Mouse (Mus musculus) embryonic facial prominence, embryonic 11.5 days (tissue): ENCODE results near the gene N4bp1. TPM values are rescaled to one million over a fixed set of nuclear protein-coding genes. Genes with fewer than 3 reads are reported as not detected.

Experiments used
- ATAC-seq: fragments of 200-750 bp; cut with Nextera tagmentation; replicated peaks from 2 replicates; pipeline ENCODE4 v1.8.0; 2017; ENCODE audit warnings: low read depth; ENCODE audit not compliant: insufficient number of reproducible peaks, low FRiP score, low TSS enrichment
- DNase-seq: peaks from one replicate; pipeline ENCODE4 v3.0.0-alpha.2; 2015; ENCODE audit warnings: low spot score
- H3K27ac ChIP-seq: fragments of 300-500 bp; sonication (generic); replicated peaks from 2 replicates; pipeline ENCODE4 v1.5.1; 2014; ENCODE audit warnings: mild to moderate bottlenecking, low read depth, low read length, control low read depth
- H3K27me3 ChIP-seq: fragments of 300-500 bp; sonication (generic); 2 replicates; pipeline ENCODE4 v1.6.1; 2014; ENCODE audit warnings: mild to moderate bottlenecking, low read length, moderate library complexity, mixed read lengths; ENCODE audit not compliant: control insufficient read depth, insufficient read depth
- H3K36me3 ChIP-seq: fragments of 300-500 bp; sonication (generic); replicated peaks from 2 replicates; pipeline ENCODE4 v1.6.1; 2014; ENCODE audit warnings: low read depth, mild to moderate bottlenecking, low read length, moderate library complexity, mixed read lengths; ENCODE audit not compliant: control insufficient read depth, insufficient read depth
- H3K4me1 ChIP-seq: fragments of 300-500 bp; sonication (generic); 2 replicates; pipeline ENCODE4 v1.6.1; 2014; ENCODE audit warnings: low read length, mixed read lengths; ENCODE audit not compliant: control insufficient read depth, insufficient read depth
- H3K4me2 ChIP-seq: fragments of 300-500 bp; sonication (generic); 2 replicates; pipeline ENCODE4 v1.6.1; 2014; ENCODE audit warnings: low read depth, mild to moderate bottlenecking, control low read depth, low read length, moderate library complexity
- H3K4me3 ChIP-seq: fragments of 300-500 bp; sonication (generic); 2 replicates; pipeline ENCODE4 v1.5.1; 2014; ENCODE audit warnings: low read depth, low read length, control low read depth
- H3K9ac ChIP-seq: fragments of 300-500 bp; sonication (generic); replicated peaks from 2 replicates; pipeline ENCODE4 v1.6.1; 2014; ENCODE audit warnings: mild to moderate bottlenecking, control low read depth, low read length
- H3K9me3 ChIP-seq: fragments of 300-500 bp; sonication (generic); replicated peaks from 2 replicates; pipeline ENCODE4 v1.6.1; 2016; ENCODE audit warnings: mild to moderate bottlenecking, low read length, inconsistent platforms, mixed read lengths; ENCODE audit not compliant: control insufficient read depth
- WGBS: fragments of 180-500 bp; shearing (Covaris S2); extraction: QIAGEN DNeasy Blood & Tissue Kit; methylation state at CpG from one replicate; pipeline ENCODE4 v1.1.7; 2014; 5-methylcytosine and 5-hydroxymethylcytosine counted together
- polyA plus RNA-seq: library from polyadenylated mRNA; unstranded; fragments of >200 nt; fragmentation: Nextera tagmentation; extraction: Ambion mirVana; gene quantifications from 2 replicates; pipeline ENCODE4 v1.2.1, GENCODE M21; 2014

The N4bp1 gene
- polyA plus RNA-seq, 1 experiment from 2014 or later = 11.2 TPM

DNA sequence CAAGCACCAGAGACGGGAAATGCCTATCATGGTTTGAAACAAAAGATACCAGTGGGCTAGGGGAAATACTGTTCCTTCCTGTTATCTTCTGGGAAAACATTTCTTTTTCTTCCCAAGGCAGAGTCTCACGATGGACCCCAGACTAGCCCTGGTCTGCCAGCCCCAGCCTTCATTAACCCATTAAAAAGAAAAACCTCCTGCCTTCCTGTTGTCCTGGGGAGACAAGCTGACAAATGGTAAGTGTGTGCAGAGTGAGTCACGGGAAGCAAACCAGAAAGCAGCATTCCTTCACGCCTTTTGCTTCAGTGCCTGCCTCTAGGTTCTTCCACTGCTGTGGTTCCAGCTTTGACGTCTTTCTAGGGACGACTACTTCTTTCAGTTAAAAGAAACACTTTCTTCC lies 83.1 kb downstream of the N4bp1 start:
- no peaks in the 10 kb centered on the region for H3K36me3 ChIP-seq
- no peak overlapping the region for H3K9ac ChIP-seq
- no peak overlapping the region for H3K4me2 ChIP-seq
- no peaks in the 10 kb centered on the region for H3K9me3 ChIP-seq
- WGBS = 58% methylated on average over 6 of the region's 6 CpGs
- H3K27ac ChIP-seq = no peak overlapping the region
- no peaks in the 10 kb centered on the region for H3K4me1 ChIP-seq
- no peak overlapping the region for H3K4me3 ChIP-seq
- H3K27me3 ChIP-seq = no peaks in the 10 kb centered on the region
- ATAC-seq = no peak
- DNase-seq = no peak

DNA sequence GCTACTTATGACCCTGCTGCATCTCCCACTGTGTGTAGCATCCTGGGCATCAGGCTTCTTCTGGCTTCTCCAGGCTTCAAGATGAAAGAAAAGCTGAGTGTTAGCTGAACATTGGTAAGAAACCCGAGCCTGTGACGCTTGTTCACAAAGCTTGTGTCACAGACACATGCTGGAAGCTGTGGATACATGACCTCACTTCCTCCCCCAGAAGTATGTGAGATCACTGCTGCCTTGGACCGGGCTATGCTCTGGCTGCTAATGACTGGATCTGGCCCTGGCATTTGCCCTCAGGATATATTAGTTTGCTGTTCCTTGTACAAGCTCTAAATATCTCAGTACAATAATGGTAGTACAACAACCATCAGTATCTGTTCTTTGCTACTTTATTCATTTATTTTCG lies 84.1 kb downstream of the N4bp1 start:
- no peaks in the 10 kb centered on the region for H3K36me3 ChIP-seq
- no peak overlapping the region for H3K4me2 ChIP-seq
- H3K9me3 ChIP-seq = no peaks in the 10 kb centered on the region
- DNase-seq (peak; percentile 24), ATAC-seq (no peak)
- H3K4me3 ChIP-seq = no peak overlapping the region
- WGBS = 43% methylated on average over 4 of the region's 4 CpGs
- H3K27me3 ChIP-seq = no peaks in the 10 kb centered on the region
- H3K9ac ChIP-seq = no peak overlapping the region
- H3K27ac ChIP-seq = no peak overlapping the region
- H3K4me1 ChIP-seq = no peaks in the 10 kb centered on the region

DNA sequence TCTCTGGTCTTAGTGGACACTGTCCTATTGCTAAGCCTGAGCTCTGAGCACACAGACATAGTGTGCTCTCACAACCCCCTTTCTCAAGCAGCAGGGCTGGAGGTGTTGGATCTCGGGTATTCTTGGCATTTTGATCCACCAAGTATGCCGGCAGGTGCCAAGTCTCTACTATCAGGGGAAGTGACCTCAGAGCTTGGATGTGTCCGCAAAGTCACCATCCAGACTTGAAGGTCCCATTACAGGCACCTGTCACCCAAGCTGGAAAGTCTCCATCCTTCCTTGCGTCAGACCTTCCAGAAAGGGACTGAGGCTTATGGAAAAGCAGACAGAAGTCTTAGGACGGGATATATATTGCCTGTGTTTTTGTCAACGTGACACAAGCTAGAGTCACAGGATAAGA lies 86.9 kb downstream of the N4bp1 start:
- Histone ChIP-seq H3K4me2 (no peak overlapping the region), H3K27me3 (no peaks in the 10 kb centered on the region)

DNA sequence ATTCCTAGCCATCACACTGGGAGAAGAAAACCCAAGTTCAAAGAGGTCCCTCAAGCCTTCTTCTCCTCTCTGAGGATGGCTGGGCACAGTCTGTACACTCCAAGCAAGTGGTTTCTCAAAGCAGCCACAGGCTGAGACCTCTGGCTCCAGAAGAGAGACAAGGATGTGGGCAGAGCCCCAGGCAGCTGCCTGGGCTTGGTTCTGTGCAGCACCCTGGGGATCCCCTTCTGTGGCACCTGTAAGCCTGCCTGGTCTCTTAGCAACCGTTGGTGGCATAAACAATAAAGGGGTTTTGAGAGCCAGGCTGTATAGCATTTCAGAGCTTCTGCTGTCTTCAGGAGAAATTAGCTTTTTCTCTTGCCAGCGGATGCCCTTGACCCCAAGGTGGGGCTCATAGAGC lies 87.4 kb downstream of the N4bp1 start:
- Histone ChIP-seq H3K4me3 (no peak overlapping the region), H3K9me3 (no peaks in the 10 kb centered on the region), H3K36me3 (no peaks in the 10 kb centered on the region), H3K4me1 (no peaks in the 10 kb centered on the region), H3K9ac (no peak overlapping the region), H3K27ac (no peak overlapping the region), H3K4me2 (no peak overlapping the region), H3K27me3 (no peaks in the 10 kb centered on the region)
- 71% methylated on average over 2 of the region's 2 CpGs for WGBS
- no peak for DNase-seq
- no peak for ATAC-seq

More for the DNA sequence above, 86.9 kb downstream of the N4bp1 start:
- H3K4me3 ChIP-seq = no peak overlapping the region
- DNase-seq (no peak), ATAC-seq (no peak)
- H3K27ac ChIP-seq = no peak overlapping the region
- no peak overlapping the region for H3K9ac ChIP-seq
- H3K9me3 ChIP-seq = no peaks in the 10 kb centered on the region
- H3K36me3 ChIP-seq = no peaks in the 10 kb centered on the region
- H3K4me1 ChIP-seq = no peaks in the 10 kb centered on the region
- 86% methylated on average over 6 of the region's 6 CpGs for WGBS

DNA sequence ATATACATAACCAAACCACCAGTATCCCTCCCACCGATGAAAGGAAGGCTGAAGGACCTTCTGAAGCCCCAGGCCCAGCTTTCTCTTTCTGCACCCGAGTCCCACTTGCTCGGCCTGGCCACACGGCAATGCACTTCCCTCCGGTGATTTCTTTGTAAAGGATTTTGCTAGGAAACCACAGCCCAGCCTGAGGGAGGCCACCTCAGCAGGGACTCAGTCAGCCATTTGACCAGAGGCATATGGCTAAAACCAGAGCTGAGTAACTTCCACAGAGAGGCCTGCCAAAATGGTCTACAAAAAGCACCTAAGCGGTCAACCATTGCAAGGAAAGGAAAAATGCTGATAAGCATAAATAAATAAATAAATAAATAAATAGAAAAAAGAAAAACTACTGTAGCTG lies 90.3 kb downstream of the N4bp1 start:
- H3K27me3 ChIP-seq = no peaks in the 10 kb centered on the region
- no peak overlapping the region for H3K9ac ChIP-seq
- DNase-seq = no peak
- H3K4me1 ChIP-seq = no peaks in the 10 kb centered on the region
- no peak overlapping the region for H3K4me3 ChIP-seq
- no peaks in the 10 kb centered on the region for H3K9me3 ChIP-seq
- H3K4me2 ChIP-seq = no peak overlapping the region
- no peaks in the 10 kb centered on the region for H3K36me3 ChIP-seq
- no peak for ATAC-seq
- 54% methylated on average over 6 of the region's 6 CpGs for WGBS
- H3K27ac ChIP-seq = no peak overlapping the region

DNA sequence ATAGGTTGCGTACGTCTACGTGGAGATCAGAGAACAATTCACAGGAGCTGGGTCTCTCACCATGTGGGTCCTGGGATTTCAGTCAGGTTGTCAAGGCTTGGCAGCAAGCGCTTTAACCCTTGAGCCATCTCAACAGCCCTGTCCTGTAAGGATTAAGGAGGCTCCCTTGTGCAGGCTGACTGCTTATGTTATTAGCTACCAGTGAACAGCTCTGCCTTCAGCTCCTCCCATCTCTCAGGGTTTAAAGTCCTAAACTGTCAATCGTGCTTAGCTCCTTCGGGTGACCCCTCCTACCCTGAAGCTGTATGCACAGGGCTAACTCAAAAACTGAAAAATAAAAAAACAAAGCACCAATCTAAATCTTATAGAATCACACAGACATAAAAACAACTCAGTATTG lies 93.5 kb downstream of the N4bp1 start:
- H3K36me3 ChIP-seq = no peaks in the 10 kb centered on the region
- no peak overlapping the region for H3K9ac ChIP-seq
- H3K4me1 ChIP-seq = no peaks in the 10 kb centered on the region
- WGBS = 78% methylated on average over 6 of the region's 6 CpGs
- H3K9me3 ChIP-seq = no peaks in the 10 kb centered on the region
- DNase-seq = no peak
- no peaks in the 10 kb centered on the region for H3K27me3 ChIP-seq
- H3K4me3 ChIP-seq = no peak overlapping the region
- no peak overlapping the region for H3K27ac ChIP-seq
- ATAC-seq = no peak
- no peak overlapping the region for H3K4me2 ChIP-seq

DNA sequence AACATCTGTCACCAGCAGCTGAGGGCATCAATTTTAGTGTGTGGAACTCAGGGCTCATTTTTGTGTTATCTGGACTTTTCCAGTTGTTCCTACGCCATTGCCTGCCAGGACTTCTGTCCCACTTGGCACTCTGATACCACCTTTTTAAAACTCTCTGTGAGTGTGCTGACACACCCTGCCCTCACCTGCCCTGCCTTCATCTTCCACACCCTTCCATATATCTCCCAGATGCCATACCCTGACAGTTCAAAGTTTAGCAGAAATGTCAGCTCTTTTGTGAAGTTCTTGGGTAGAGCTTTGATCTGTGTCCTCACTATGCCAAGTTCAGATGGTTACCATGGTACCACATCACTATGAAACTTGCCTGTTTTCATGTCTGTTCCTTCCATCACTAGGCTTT lies 95.5 kb downstream of the N4bp1 start:
- H3K4me3 ChIP-seq = no peak overlapping the region
- 94% methylated on average over 1 of the region's 1 CpGs for WGBS
- ATAC-seq = no peak
- DNase-seq = no peak
- no peaks in the 10 kb centered on the region for H3K4me1 ChIP-seq
- no peaks in the 10 kb centered on the region for H3K27me3 ChIP-seq
- no peak overlapping the region for H3K4me2 ChIP-seq
- H3K36me3 ChIP-seq = no peaks in the 10 kb centered on the region
- no peak overlapping the region for H3K27ac ChIP-seq
- H3K9me3 ChIP-seq = no peaks in the 10 kb centered on the region
- H3K9ac ChIP-seq = no peak overlapping the region

DNA sequence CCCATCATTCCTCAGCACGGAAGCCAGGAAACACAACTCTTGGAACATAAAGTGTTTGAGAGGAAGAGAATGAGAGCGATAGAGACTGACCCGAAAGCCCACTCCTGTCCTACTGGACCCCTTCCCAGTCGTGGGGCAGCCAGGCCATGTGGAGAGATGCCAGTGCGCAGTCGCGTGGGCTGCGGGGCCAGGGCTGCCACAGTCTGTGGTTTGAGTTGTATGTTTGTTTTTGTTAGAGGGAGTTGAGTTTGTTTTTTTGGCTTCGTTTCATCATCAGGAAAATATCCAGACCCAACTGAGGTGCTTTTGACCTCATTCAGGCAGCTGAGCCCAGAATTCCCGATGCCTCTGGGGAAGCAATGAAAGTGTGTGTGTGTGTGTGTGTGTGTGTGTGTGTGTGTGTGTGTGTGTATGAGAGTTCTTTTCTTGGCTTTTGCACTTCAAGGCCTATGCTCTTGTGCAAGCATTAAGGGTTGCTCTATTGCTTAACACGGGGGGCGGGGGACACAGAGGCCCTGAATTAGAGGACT lies 97.1 kb downstream of the N4bp1 start:
- DNase-seq (peak; percentile 11), ATAC-seq (no peak)

More for the DNA sequence above, 97.1 kb downstream of the N4bp1 start:
- no peak overlapping the region for H3K4me3 ChIP-seq
- no peaks in the 10 kb centered on the region for H3K4me1 ChIP-seq
- WGBS = 64% methylated on average over 12 of the region's 12 CpGs
- H3K9ac ChIP-seq = no peak overlapping the region
- no peaks in the 10 kb centered on the region for H3K9me3 ChIP-seq
- H3K27ac ChIP-seq = no peak overlapping the region
- no peaks in the 10 kb centered on the region for H3K36me3 ChIP-seq
- no peaks in the 10 kb centered on the region for H3K27me3 ChIP-seq
- no peak overlapping the region for H3K4me2 ChIP-seq
